In genomic region chr3:130026181-130026580, GRCm38 (mm10) we compare ENCODE assay signal across 21 mouse cellular contexts. TPM values are rescaled to one million over a fixed set of nuclear protein-coding genes. Genes with fewer than 3 reads are reported as not detected.
DNase-seq lines count a peak whose midpoint lies in the region; ATAC-seq and TF ChIP-seq lines count a peak whose summit lies in the region.
"Had no signal": no experiment of that assay in that cellular context is flagged by ENCODE, and none has a peak within 500 bp of the region (broad histone marks: within the 10 kb centered on the region; RNA-seq: fewer than 3 reads in every experiment).

No protein-coding gene starts in this region.

- TF ChIP-seq CTCF in brain, embryonic 14.5 days (IDR thresholded peaks at IDR 0.05; ENCODE audit: borderline replicate concordance, extremely low read depth, insufficient read depth, insufficient read length): no peak
- no peak for TF ChIP-seq CTCF in layer of hippocampus, adult 2 months (conservative IDR thresholded peaks at IDR 0.05)

- H3K4me1 ChIP-seq in forebrain, embryonic 13.5 days: 0 out of 2 replicates have a peak, but pooled peaks cover 5% of the 10 kb centered on the region
- no peaks in the 10 kb centered on the region for H3K4me1 ChIP-seq in forebrain, embryonic 10.5 days
- H3K4me1 ChIP-seq: hindbrain, embryonic 12.5 days had no signal

- peaks cover 59% of the 10 kb centered on the region for H3K36me3 ChIP-seq in forebrain, embryonic 13.5 days (ENCODE audit: poor library complexity, severe bottlenecking)
- H3K36me3 ChIP-seq in forebrain, embryonic 10.5 days (replicated peaks): peaks cover 76% of the 10 kb centered on the region

- no peak for TF ChIP-seq POLR2A in brain, embryonic 14.5 days (IDR thresholded peaks at IDR 0.05; ENCODE audit: borderline replicate concordance, extremely low read depth, insufficient read depth, insufficient read length, poor library complexity, severe bottlenecking)

- WGBS in forebrain, embryonic 13.5 days: 83% methylated on average over 10 of the region's 10 CpGs
- 94% methylated on average over 10 of the region's 10 CpGs for WGBS in forebrain, embryonic 10.5 days

- H3K27me3 ChIP-seq in forebrain, embryonic 13.5 days: no peaks in the 10 kb centered on the region
- no peaks in the 10 kb centered on the region for H3K27me3 ChIP-seq in forebrain, embryonic 10.5 days (ENCODE audit: poor library complexity, severe bottlenecking)
- H3K27me3 ChIP-seq: CH12.LX; hindbrain, embryonic 12.5 days had no signal

- H3K4me3 ChIP-seq in forebrain, embryonic 13.5 days: no peak overlapping the region
- no peak overlapping the region for H3K4me3 ChIP-seq in forebrain, embryonic 10.5 days
- no peak overlapping the region for H3K4me3 ChIP-seq in layer of hippocampus, adult 2 months
- H3K4me3 ChIP-seq: hindbrain, embryonic 12.5 days; left cerebral cortex, adult 2 months had no signal

- H3K27ac ChIP-seq in forebrain, embryonic 13.5 days: no peak overlapping the region
- H3K27ac ChIP-seq in forebrain, embryonic 10.5 days: no peak overlapping the region
- peak overlapping the region; percentile 32 for H3K27ac ChIP-seq in layer of hippocampus, adult 2 months
- H3K27ac ChIP-seq: hindbrain, embryonic 12.5 days; left cerebral cortex, adult 2 months had no signal

- DNase-seq in forebrain, embryonic 10.5 days (ENCODE audit: extremely low spot score, low spot score): no peak
- peak; percentile 39 for DNase-seq in brain, embryonic 14.5 days (ENCODE audit: low read depth)
- DNase-seq in cerebellum, adult 9-11 months: peak; percentile 40
- peak; percentile 20 to 52 for DNase-seq in layer of hippocampus, adult 2 months (ENCODE audit: low spot score in 2 of 2)
- DNase-seq in gastrocnemius, postnatal 14 days: no peak
- no peak for DNase-seq in urinary bladder, postnatal 25 days (ENCODE audit: low spot score)
- no peak for DNase-seq in MN1 (ENCODE audit: low spot score)
- DNase-seq: kidney, adult 9 months; kidney, postnatal 25 days; lung, adult 2 months; retina, postnatal 1 day; thymus, postnatal 14 days had no signal

- no peak overlapping the region for H3K9ac ChIP-seq in forebrain, embryonic 13.5 days
- H3K9ac ChIP-seq: hindbrain, embryonic 12.5 days had no signal

- H3K9me3 ChIP-seq in forebrain, embryonic 13.5 days (replicated peaks): no peaks in the 10 kb centered on the region
- no peaks in the 10 kb centered on the region for H3K9me3 ChIP-seq in forebrain, embryonic 10.5 days
- H3K9me3 ChIP-seq: hindbrain, embryonic 12.5 days had no signal

- H3K4me2 ChIP-seq in forebrain, embryonic 13.5 days: no peak overlapping the region
- H3K4me2 ChIP-seq: heart, embryonic 11.5 days; hindbrain, embryonic 12.5 days; liver, embryonic 11.5 days had no signal

- intact Hi-C loops in gastrocnemius, postnatal 14 days (cut with DNase I; ENCODE audit: low total_unique reads): no loop called here

- ATAC-seq in forebrain, embryonic 13.5 days: 0 out of 2 replicates have a peak, but pooled peaks have one; percentile 45
- ATAC-seq: inflammation-experienced regulatory T-cells, adult 6 months had no signal

RNA-seq across cellular contexts. Expression of gene Sec24b, which starts 35.2 kb away (rescaled TPM):
- polyA plus RNA-seq in forebrain, embryonic 13.5 days (2015; fragmentation: Nextera tagmentation; extraction: Ambion mirVana): 23.9 and 29.1 TPM in 2 replicates
- 36.1 and 36.6 TPM in 2 replicates for polyA plus RNA-seq in forebrain, embryonic 10.5 days (2016; fragmentation: Nextera tagmentation; extraction: Ambion mirVana)
- 60.9 and 82.0 TPM in 2 replicates for polyA plus RNA-seq in brain, embryonic 14.5 days (2012; rRNA removed)
- 10 to 100 TPM; 57.3 to 62.1 TPM for total RNA-seq in layer of hippocampus, adult 2 months (2021)
- 10 to 100 TPM; 20.8 to 21.8 TPM for total RNA-seq in gastrocnemius, postnatal 14 days (2021)

RNA-seq across cellular contexts. Expression of gene Mcub, which starts 56.2 kb away (rescaled TPM):
- polyA plus RNA-seq in forebrain, embryonic 13.5 days (2015; fragmentation: Nextera tagmentation; extraction: Ambion mirVana): 3.9 and 6.7 TPM in 2 replicates
- 1.4 and 1.6 TPM in 2 replicates for polyA plus RNA-seq in forebrain, embryonic 10.5 days (2016; fragmentation: Nextera tagmentation; extraction: Ambion mirVana)
- polyA plus RNA-seq in brain, embryonic 14.5 days (2012; rRNA removed): 3.0 and 3.8 TPM in 2 replicates
- total RNA-seq in layer of hippocampus, adult 2 months (2021): 1 to 10 TPM; 3.5 to 5.3 TPM
- total RNA-seq in gastrocnemius, postnatal 14 days (2021): 1 to 10 TPM in 1 of 2 experiments, under 1 TPM in 1; 0.98 to 1.4 TPM
- total RNA-seq: megakaryocyte-erythroid progenitor cell, adult 5-6 weeks; MEL had no signal

Comparison
In these comparisons a context has a peak if more than half of its experiments do, and no peak if none do; other contexts are left out.
1. DNase-seq: peak in brain, embryonic 14.5 days (single experiment), cerebellum, adult 9-11 months (single experiment) and layer of hippocampus, adult 2 months (2 of 2); none in forebrain, embryonic 10.5 days (single experiment), gastrocnemius, postnatal 14 days (single experiment), urinary bladder, postnatal 25 days (single experiment) and MN1 (single experiment).